18 mouse cellular contexts compared by ENCODE assay signal in the genomic region with DNA sequence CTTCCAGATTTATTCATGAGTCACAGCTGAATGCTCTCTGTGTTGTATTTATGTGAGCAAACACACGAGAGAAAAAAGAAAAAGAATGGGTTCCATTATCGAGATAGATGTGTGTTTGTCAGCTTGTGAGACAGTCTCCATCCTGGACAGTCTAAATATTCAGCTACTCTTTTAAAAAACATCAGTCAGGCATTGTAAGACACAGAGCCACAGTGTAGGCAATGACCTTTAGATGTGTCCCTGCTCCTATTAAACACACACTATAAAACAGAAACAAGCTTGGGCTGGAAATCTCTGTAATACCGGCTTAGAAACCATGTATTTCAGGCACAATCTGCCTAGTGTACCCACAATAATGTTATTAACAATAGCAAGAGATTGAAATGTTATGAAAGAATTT.
DNase-seq lines count a peak whose midpoint lies in the region; ATAC-seq and TF ChIP-seq lines count a peak whose summit lies in the region.
"Had no signal": no experiment of that assay in that cellular context is flagged by ENCODE, and none has a peak within 500 bp of the region (broad histone marks: within the 10 kb centered on the region; RNA-seq: fewer than 3 reads in every experiment).

No protein-coding gene starts in this region.

- peak overlapping the region; percentile 57; the same call in 1 of the 2 replicates for H3K27ac ChIP-seq in hindbrain, embryonic 14.5 days
- H3K27ac ChIP-seq in hindbrain, embryonic 12.5 days: no peak overlapping the region; the same call in 1 of the 2 replicates
- peak overlapping the region; percentile 72 for H3K27ac ChIP-seq in layer of hippocampus, adult 2 months
- peak overlapping the region; percentile 35; the same call in 1 of the 2 replicates for H3K27ac ChIP-seq in midbrain, embryonic 15.5 days
- no peak overlapping the region for H3K27ac ChIP-seq in midbrain, embryonic 10.5 days (replicated peaks)
- H3K27ac ChIP-seq: embryonic facial prominence, embryonic 10.5 days; forebrain, embryonic 13.5 days; heart, embryonic 13.5 days had no signal

- H3K4me1 ChIP-seq in hindbrain, embryonic 14.5 days (replicated peaks; ENCODE audit: control insufficient read depth, insufficient read depth, low read length): no peaks in the 10 kb centered on the region; the same call in 1 of the 2 replicates
- H3K4me1 ChIP-seq in hindbrain, embryonic 12.5 days: 0 out of 2 replicates have a peak, but pooled peaks cover 5% of the 10 kb centered on the region
- H3K4me1 ChIP-seq in midbrain, embryonic 15.5 days: peaks cover 12% of the 10 kb centered on the region
- H3K4me1 ChIP-seq in midbrain, embryonic 10.5 days: peaks cover 5% of the 10 kb centered on the region; the same call in 1 of the 2 replicates
- H3K4me1 ChIP-seq: embryonic facial prominence, embryonic 10.5 days had no signal

- DNase-seq in hindbrain, embryonic 14.5 days (ENCODE audit: low spot score): no peak
- no peak for DNase-seq in layer of hippocampus, adult 2 months (ENCODE audit: low spot score in 2 of 2)
- no peak for DNase-seq in layer of hippocampus, postnatal 25 days (ENCODE audit: extremely low spot score in 1 of 2, low spot score in 1 of 2)
- no peak for DNase-seq in midbrain, embryonic 10.5 days (ENCODE audit: low spot score)
- DNase-seq in embryo, embryonic 10 days (ENCODE audit: low spot score): no peak
- DNase-seq: adrenal gland, postnatal 10 days; cerebellum, adult 18-20 months; cerebellum, adult 9-11 months; cerebellum, postnatal 36 days; gastrocnemius, postnatal 36 days; heart, adult 11 months; heart, postnatal 36 days had no signal

- no peak overlapping the region for H3K4me3 ChIP-seq in hindbrain, embryonic 14.5 days (replicated peaks; ENCODE audit: low read length)
- H3K4me3 ChIP-seq in hindbrain, embryonic 12.5 days: no peak overlapping the region
- no peak overlapping the region for H3K4me3 ChIP-seq in layer of hippocampus, adult 2 months
- no peak overlapping the region for H3K4me3 ChIP-seq in midbrain, embryonic 15.5 days
- no peak overlapping the region for H3K4me3 ChIP-seq in midbrain, embryonic 10.5 days
- H3K4me3 ChIP-seq: embryonic facial prominence, embryonic 10.5 days; forebrain, embryonic 13.5 days; heart, embryonic 13.5 days; hindbrain, embryonic 13.5 days had no signal

- H3K27me3 ChIP-seq in hindbrain, embryonic 14.5 days (ENCODE audit: control insufficient read depth, insufficient read depth, low read length): no peaks in the 10 kb centered on the region
- H3K27me3 ChIP-seq in hindbrain, embryonic 12.5 days: no peaks in the 10 kb centered on the region
- H3K27me3 ChIP-seq in midbrain, embryonic 15.5 days (replicated peaks): no peaks in the 10 kb centered on the region
- no peaks in the 10 kb centered on the region for H3K27me3 ChIP-seq in midbrain, embryonic 10.5 days (ENCODE audit: low read depth, poor library complexity, severe bottlenecking)
- H3K27me3 ChIP-seq: forebrain, embryonic 13.5 days; heart, embryonic 13.5 days; hindbrain, embryonic 13.5 days had no signal

- no peak overlapping the region for H3K4me2 ChIP-seq in hindbrain, embryonic 14.5 days (replicated peaks)
- no peak overlapping the region for H3K4me2 ChIP-seq in hindbrain, embryonic 12.5 days (replicated peaks)
- H3K4me2 ChIP-seq in midbrain, embryonic 15.5 days: no peak overlapping the region
- H3K4me2 ChIP-seq: forebrain, embryonic 13.5 days; heart, embryonic 13.5 days; hindbrain, embryonic 13.5 days had no signal

- no peaks in the 10 kb centered on the region for H3K36me3 ChIP-seq in hindbrain, embryonic 14.5 days (replicated peaks; ENCODE audit: control insufficient read depth, insufficient read depth)
- no peaks in the 10 kb centered on the region for H3K36me3 ChIP-seq in hindbrain, embryonic 12.5 days
- H3K36me3 ChIP-seq in midbrain, embryonic 15.5 days (replicated peaks): no peaks in the 10 kb centered on the region
- H3K36me3 ChIP-seq in midbrain, embryonic 10.5 days: no peaks in the 10 kb centered on the region
- H3K36me3 ChIP-seq: embryonic facial prominence, embryonic 10.5 days; heart, embryonic 13.5 days; hindbrain, embryonic 13.5 days had no signal

- ATAC-seq in hindbrain, embryonic 14.5 days (ENCODE audit: low FRiP score): no peak
- no peak for ATAC-seq in hindbrain, embryonic 12.5 days (ENCODE audit: low FRiP score)
- ATAC-seq in midbrain, embryonic 15.5 days (replicated peaks): no peak
- ATAC-seq: forebrain, embryonic 13.5 days had no signal

- no peak for TF ChIP-seq CTCF in layer of hippocampus, adult 2 months (conservative IDR thresholded peaks at IDR 0.05)

- no peak overlapping the region for H3K9ac ChIP-seq in hindbrain, embryonic 14.5 days
- no peak overlapping the region for H3K9ac ChIP-seq in hindbrain, embryonic 12.5 days
- H3K9ac ChIP-seq in midbrain, embryonic 15.5 days: no peak overlapping the region
- H3K9ac ChIP-seq: forebrain, embryonic 13.5 days; heart, embryonic 13.5 days; hindbrain, embryonic 13.5 days had no signal

- H3K9me3 ChIP-seq in hindbrain, embryonic 14.5 days (ENCODE audit: control insufficient read depth, low read length): peaks cover 11% of the 10 kb centered on the region
- no peaks in the 10 kb centered on the region for H3K9me3 ChIP-seq in hindbrain, embryonic 12.5 days (replicated peaks)
- H3K9me3 ChIP-seq in midbrain, embryonic 15.5 days: no peaks in the 10 kb centered on the region
- no peaks in the 10 kb centered on the region for H3K9me3 ChIP-seq in midbrain, embryonic 10.5 days (replicated peaks)
- H3K9me3 ChIP-seq: embryonic facial prominence, embryonic 10.5 days; forebrain, embryonic 13.5 days had no signal

- WGBS in hindbrain, embryonic 14.5 days: 36% methylated on average over 3 of the region's 3 CpGs
- 47% methylated on average over 3 of the region's 3 CpGs for WGBS in hindbrain, embryonic 12.5 days
- WGBS in midbrain, embryonic 15.5 days: 26% methylated on average over 3 of the region's 3 CpGs
- WGBS in midbrain, embryonic 10.5 days: 72% methylated on average over 3 of the region's 3 CpGs

Comparison
In these comparisons a context has a peak if more than half of its experiments do, and no peak if none do; other contexts are left out.
1. H3K27ac ChIP-seq: peak in hindbrain, embryonic 14.5 days (single experiment), layer of hippocampus, adult 2 months (single experiment) and midbrain, embryonic 15.5 days (single experiment); none in hindbrain, embryonic 12.5 days (single experiment) and midbrain, embryonic 10.5 days (single experiment).